Mouse (Mus musculus) hindbrain, embryonic 13.5 days (tissue): ENCODE results near the gene Vsnl1. TPM values are rescaled to one million over a fixed set of nuclear protein-coding genes. Genes with fewer than 3 reads are reported as not detected.

Experiments
- ATAC-seq: fragments of 200-750 bp; cut with Nextera tagmentation; 2 replicates; pipeline ENCODE4 v1.8.0; 2017; ENCODE audit warnings: moderate TSS enrichment; ENCODE audit not compliant: low FRiP score
- H3K27ac ChIP-seq: fragments of 300-500 bp; sonication (generic); 2 replicates; pipeline ENCODE4 v1.5.1; 2015; ENCODE audit warnings: inconsistent platforms, mild to moderate bottlenecking, moderate library complexity
- H3K27me3 ChIP-seq: fragments of 300-500 bp; sonication (generic); 2 replicates; pipeline ENCODE4 v1.6.1; 2015; ENCODE audit warnings: mild to moderate bottlenecking, inconsistent platforms
- H3K36me3 ChIP-seq: fragments of 300-500 bp; sonication (generic); 2 replicates; pipeline ENCODE4 v1.6.1; 2015; ENCODE audit warnings: mild to moderate bottlenecking, inconsistent platforms
- H3K4me1 ChIP-seq: fragments of 300-500 bp; sonication (generic); replicated peaks from 2 replicates; pipeline ENCODE4 v1.6.1; 2015; ENCODE audit warnings: inconsistent platforms
- H3K4me2 ChIP-seq: fragments of 300-500 bp; sonication (generic); 2 replicates; pipeline ENCODE4 v1.6.1; 2015; ENCODE audit warnings: inconsistent platforms, mild to moderate bottlenecking, moderate library complexity
- H3K4me3 ChIP-seq: fragments of 300-500 bp; sonication (generic); 2 replicates; pipeline ENCODE4 v1.5.1; 2015; ENCODE audit warnings: mild to moderate bottlenecking, inconsistent platforms
- H3K9ac ChIP-seq: fragments of 300-500 bp; sonication (generic); 2 replicates; pipeline ENCODE4 v1.6.1; 2015; ENCODE audit warnings: mild to moderate bottlenecking, inconsistent platforms
- H3K9me3 ChIP-seq: fragments of 300-500 bp; sonication (generic); 2 replicates; pipeline ENCODE4 v1.6.1; 2016; ENCODE audit warnings: inconsistent platforms
- WGBS: fragments of 180-500 bp; shearing (Covaris S2); methylation state at CpG from one replicate; pipeline ENCODE4 v1.1.7; 2015; 5-methylcytosine and 5-hydroxymethylcytosine counted together
- polyA plus RNA-seq: library from polyadenylated mRNA; unstranded; fragments of >200 nt; fragmentation: Nextera tagmentation; extraction: Ambion mirVana; gene quantifications from 2 replicates; pipeline ENCODE4 v1.2.1, GENCODE M21; 2015

The Vsnl1 gene
- polyA plus RNA-seq, 1 experiment from 2014 or later: 23.6 TPM

- Histone ChIP-seq H3K36me3 (no peaks in the 10 kb centered on the region), H3K4me3 (no peak overlapping the region), H3K27ac (no peak overlapping the region), H3K9me3 (no peaks in the 10 kb centered on the region), H3K4me2 (no peak overlapping the region), H3K9ac (no peak overlapping the region), H3K4me1 (0 out of 2 replicates have a peak, but pooled peaks cover 6% of the 10 kb centered on the region), H3K27me3 (no peaks in the 10 kb centered on the region)
- 69% methylated on average over 3 of the region's 3 CpGs for WGBS
- no peak for ATAC-seq
Observed at GRCm38 (mm10) chr12:11367099-11367765, 69.2 kb downstream of the Vsnl1 start.

GRCm38 (mm10) chr12:11364870-11365269 lies 71.5 kb downstream of the Vsnl1 start:
- Histone ChIP-seq H3K27ac (no peak overlapping the region), H3K4me3 (no peak overlapping the region), H3K9me3 (no peaks in the 10 kb centered on the region), H3K36me3 (no peaks in the 10 kb centered on the region), H3K4me1 (0 out of 2 replicates have a peak, but pooled peaks cover 2% of the 10 kb centered on the region), H3K9ac (no peak overlapping the region), H3K27me3 (no peaks in the 10 kb centered on the region), H3K4me2 (no peak overlapping the region)
- 74% methylated on average over 6 of the region's 6 CpGs for WGBS
- no peak for ATAC-seq

GRCm38 (mm10) chr12:11362435-11362834 lies 74.0 kb downstream of the Vsnl1 start:
- WGBS: 82% methylated on average over 6 of the region's 6 CpGs
- Histone ChIP-seq H3K4me3 (no peak overlapping the region), H3K9me3 (no peaks in the 10 kb centered on the region), H3K27ac (no peak overlapping the region), H3K4me2 (no peak overlapping the region), H3K4me1 (peaks cover 2% of the 10 kb centered on the region; the same call in 1 of the 2 replicates), H3K9ac (no peak overlapping the region), H3K36me3 (no peaks in the 10 kb centered on the region), H3K27me3 (no peaks in the 10 kb centered on the region)
- ATAC-seq: no peak

- Histone ChIP-seq H3K9me3 (no peaks in the 10 kb centered on the region), H3K27me3 (no peaks in the 10 kb centered on the region), H3K27ac (no peak overlapping the region), H3K9ac (no peak overlapping the region), H3K4me2 (no peak overlapping the region), H3K4me1 (no peaks in the 10 kb centered on the region), H3K36me3 (no peaks in the 10 kb centered on the region), H3K4me3 (no peak overlapping the region)
- ATAC-seq: peak; percentile 61
- WGBS: 36% methylated on average over 5 of the region's 5 CpGs
Observed at GRCm38 (mm10) chr12:11350895-11351294, 85.5 kb downstream of the Vsnl1 start.

GRCm38 (mm10) chr12:11349870-11350269 lies 86.5 kb downstream of the Vsnl1 start:
- Histone ChIP-seq H3K4me3 (no peak overlapping the region), H3K36me3 (no peaks in the 10 kb centered on the region), H3K27ac (no peak overlapping the region), H3K9me3 (no peaks in the 10 kb centered on the region), H3K27me3 (no peaks in the 10 kb centered on the region), H3K9ac (no peak overlapping the region), H3K4me2 (no peak overlapping the region), H3K4me1 (no peaks in the 10 kb centered on the region)
- no peak for ATAC-seq
- WGBS: 55% methylated on average over 5 of the region's 5 CpGs

- Histone ChIP-seq H3K4me3 (no peak overlapping the region), H3K36me3 (no peaks in the 10 kb centered on the region), H3K4me1 (no peaks in the 10 kb centered on the region), H3K9ac (no peak overlapping the region), H3K27me3 (no peaks in the 10 kb centered on the region), H3K27ac (no peak overlapping the region), H3K4me2 (no peak overlapping the region), H3K9me3 (no peaks in the 10 kb centered on the region)
- ATAC-seq: no peak
- WGBS: 4% methylated on average over 1 of the region's 1 CpGs
Observed at GRCm38 (mm10) chr12:11348423-11348822, 88.0 kb downstream of the Vsnl1 start.

- Histone ChIP-seq H3K4me1 (no peaks in the 10 kb centered on the region), H3K9ac (no peak overlapping the region), H3K4me3 (no peak overlapping the region), H3K27ac (no peak overlapping the region), H3K9me3 (no peaks in the 10 kb centered on the region), H3K4me2 (no peak overlapping the region), H3K27me3 (no peaks in the 10 kb centered on the region), H3K36me3 (no peaks in the 10 kb centered on the region)
- WGBS: 70% methylated on average over 2 of the region's 2 CpGs
- no peak for ATAC-seq
Observed at GRCm38 (mm10) chr12:11345963-11346362, 90.5 kb downstream of the Vsnl1 start.

- H3K4me3 ChIP-seq: no peak overlapping the region
- no peaks in the 10 kb centered on the region for H3K36me3 ChIP-seq
- ATAC-seq: no peak
- 84% methylated on average over 6 of the region's 6 CpGs for WGBS
- H3K4me1 ChIP-seq: no peaks in the 10 kb centered on the region
- H3K9ac ChIP-seq: no peak overlapping the region
- H3K27ac ChIP-seq: no peak overlapping the region
- H3K9me3 ChIP-seq: no peaks in the 10 kb centered on the region
- H3K4me2 ChIP-seq: no peak overlapping the region
- H3K27me3 ChIP-seq: no peaks in the 10 kb centered on the region
Observed at GRCm38 (mm10) chr12:11342020-11342600, 94.3 kb downstream of the Vsnl1 start.

- Histone ChIP-seq H3K27me3 (no peaks in the 10 kb centered on the region), H3K9me3 (no peaks in the 10 kb centered on the region), H3K36me3 (no peaks in the 10 kb centered on the region), H3K4me3 (no peak overlapping the region), H3K27ac (no peak overlapping the region), H3K4me2 (no peak overlapping the region), H3K4me1 (no peaks in the 10 kb centered on the region), H3K9ac (no peak overlapping the region)
- WGBS: 87% methylated on average over 2 of the region's 2 CpGs
- ATAC-seq: no peak
Observed at GRCm38 (mm10) chr12:11338251-11338650, 98.2 kb downstream of the Vsnl1 start.

- no peak for ATAC-seq
- Histone ChIP-seq H3K4me2 (no peak overlapping the region), H3K9me3 (no peaks in the 10 kb centered on the region), H3K27me3 (no peaks in the 10 kb centered on the region), H3K4me1 (no peaks in the 10 kb centered on the region), H3K9ac (no peak overlapping the region), H3K4me3 (no peak overlapping the region), H3K27ac (no peak overlapping the region), H3K36me3 (no peaks in the 10 kb centered on the region)
- WGBS: 39% methylated on average over 4 of the region's 4 CpGs
Observed at GRCm38 (mm10) chr12:11336845-11337244, 99.6 kb downstream of the Vsnl1 start.

GRCm38 (mm10) chr12:11326483-11326882 lies 109.9 kb downstream of the Vsnl1 start:
- Histone ChIP-seq H3K4me1 (no peaks in the 10 kb centered on the region), H3K27me3 (no peaks in the 10 kb centered on the region), H3K4me2 (no peak overlapping the region), H3K9ac (no peak overlapping the region), H3K9me3 (no peaks in the 10 kb centered on the region), H3K4me3 (no peak overlapping the region), H3K27ac (no peak overlapping the region), H3K36me3 (0 out of 2 replicates have a peak, but pooled peaks cover 2% of the 10 kb centered on the region)
- 76% methylated on average over 3 of the region's 3 CpGs for WGBS
- ATAC-seq: no peak

- no peak overlapping the region for H3K27ac ChIP-seq
- H3K27me3 ChIP-seq: no peaks in the 10 kb centered on the region
- 68% methylated on average over 4 of the region's 4 CpGs for WGBS
- no peak overlapping the region for H3K4me2 ChIP-seq
- no peaks in the 10 kb centered on the region for H3K9me3 ChIP-seq
- ATAC-seq: no peak
- H3K9ac ChIP-seq: no peak overlapping the region
- 0 out of 2 replicates have a peak, but pooled peaks cover 2% of the 10 kb centered on the region for H3K36me3 ChIP-seq
- no peak overlapping the region for H3K4me3 ChIP-seq
- H3K4me1 ChIP-seq: no peaks in the 10 kb centered on the region
Observed at GRCm38 (mm10) chr12:11324480-11324879, 111.9 kb downstream of the Vsnl1 start.

GRCm38 (mm10) chr12:11317671-11318070 lies 118.7 kb downstream of the Vsnl1 start:
- Histone ChIP-seq H3K9me3 (no peaks in the 10 kb centered on the region), H3K27ac (no peak overlapping the region), H3K4me3 (no peak overlapping the region), H3K36me3 (peaks cover 34% of the 10 kb centered on the region), H3K27me3 (no peaks in the 10 kb centered on the region), H3K4me2 (no peak overlapping the region), H3K9ac (no peak overlapping the region), H3K4me1 (no peaks in the 10 kb centered on the region)
- WGBS: 54% methylated on average over 6 of the region's 6 CpGs
- ATAC-seq: no peak
